In the genomic region with DNA sequence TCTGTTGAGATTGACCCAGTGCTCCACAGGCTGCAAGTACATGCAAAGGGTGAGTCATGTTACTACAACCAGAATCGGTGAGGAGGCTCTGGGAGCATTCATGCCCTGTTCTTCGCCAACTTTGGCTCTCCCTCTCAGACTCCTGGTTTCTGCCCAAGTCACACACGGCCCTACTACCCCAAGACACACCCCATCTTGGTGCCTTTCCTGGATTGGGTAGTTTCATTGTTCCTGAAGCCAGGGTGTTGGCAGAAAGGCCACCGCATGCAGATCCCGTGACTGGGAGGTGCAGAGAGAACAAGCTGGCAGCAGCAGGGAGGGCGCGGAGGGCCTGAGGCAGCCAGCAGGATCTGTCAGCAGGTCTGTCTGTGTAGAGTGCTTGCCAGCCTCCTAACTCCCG, we compare ENCODE assay signal across 9 mouse cellular contexts.
DNase-seq lines count a peak whose midpoint lies in the region; ATAC-seq and TF ChIP-seq lines count a peak whose summit lies in the region.
"Had no signal": no experiment of that assay in that cellular context is flagged by ENCODE, and none has a peak within 500 bp of the region (broad histone marks: within the 10 kb centered on the region; RNA-seq: fewer than 3 reads in every experiment).

No protein-coding gene starts in this region.

- H3K4me3 ChIP-seq in heart, adult 2 months: no peak overlapping the region
- H3K4me3 ChIP-seq in lung, adult 2 months (replicated peaks; ENCODE audit: extremely low read depth, low read depth, low read length): no peak overlapping the region
- no peak overlapping the region for H3K4me3 ChIP-seq in midbrain, embryonic 10.5 days
- H3K4me3 ChIP-seq: liver, embryonic 15.5 days had no signal

- peaks cover 5% of the 10 kb centered on the region; the same call in 1 of the 2 replicates for H3K36me3 ChIP-seq in heart, adult 2 months (ENCODE audit: control insufficient read depth, insufficient read depth, low read length)
- H3K36me3 ChIP-seq in midbrain, embryonic 10.5 days: peaks cover 22% of the 10 kb centered on the region; the same call in 1 of the 2 replicates
- H3K36me3 ChIP-seq: liver, embryonic 15.5 days had no signal

- H3K27me3 ChIP-seq in heart, adult 2 months (ENCODE audit: control insufficient read depth, insufficient read depth, low read length): no peaks in the 10 kb centered on the region
- H3K27me3 ChIP-seq in midbrain, embryonic 10.5 days (ENCODE audit: low read depth, poor library complexity, severe bottlenecking): no peaks in the 10 kb centered on the region
- H3K27me3 ChIP-seq: liver, embryonic 15.5 days had no signal

- H3K9ac ChIP-seq in heart, adult 2 months (ENCODE audit: low read depth, low read length): no peak overlapping the region
- H3K9ac ChIP-seq: liver, embryonic 15.5 days had no signal

- H3K9me3 ChIP-seq in midbrain, embryonic 10.5 days (replicated peaks): peaks cover 5% of the 10 kb centered on the region; the same call in 1 of the 2 replicates
- H3K9me3 ChIP-seq: liver, embryonic 15.5 days had no signal

- TF ChIP-seq EP300 in heart, adult 2 months (IDR thresholded peaks at IDR 0.05; ENCODE audit: insufficient read depth, low read depth, low read length): peak; percentile 75

- 0 out of 2 replicates have a peak, but pooled peaks cover 2% of the 10 kb centered on the region for H3K79me2 ChIP-seq in heart, adult 2 months (replicated peaks; ENCODE audit: control insufficient read depth, insufficient read depth, low read length)

- 50% methylated on average over 8 of the region's 8 CpGs for WGBS in heart, adult 2 months
- 19% methylated on average over 8 of the region's 8 CpGs for WGBS in lung, adult 2 months
- 92% methylated on average over 8 of the region's 8 CpGs for WGBS in midbrain, embryonic 10.5 days

- intact Hi-C loops in heart, adult 2 months (cut with DNase I): loop anchor here (2.0 kb wide), 1 partner anchor 61 kb away; the partner anchor contains the start of gene Sh3bp4

- peak overlapping the region; percentile 58 for H3K27ac ChIP-seq in heart, adult 2 months
- H3K27ac ChIP-seq in midbrain, embryonic 10.5 days (replicated peaks): no peak overlapping the region
- H3K27ac ChIP-seq: liver, embryonic 15.5 days had no signal

- H3K4me1 ChIP-seq in heart, adult 2 months (ENCODE audit: control insufficient read depth, insufficient read depth, low read length): peaks cover 46% of the 10 kb centered on the region
- H3K4me1 ChIP-seq in lung, adult 2 months (ENCODE audit: control insufficient read depth, insufficient read depth, low read length): peaks cover 30% of the 10 kb centered on the region
- peaks cover 10% of the 10 kb centered on the region; the same call in 1 of the 2 replicates for H3K4me1 ChIP-seq in midbrain, embryonic 10.5 days
- H3K4me1 ChIP-seq: liver, embryonic 15.5 days had no signal

- no peak for TF ChIP-seq CTCF in heart, adult 2 months (IDR thresholded peaks at IDR 0.05)
- no peak for TF ChIP-seq CTCF in lung, adult 2 months (IDR thresholded peaks at IDR 0.05; ENCODE audit: insufficient read depth, low read length)

- no peak for TF ChIP-seq POLR2A in heart, adult 2 months (IDR thresholded peaks at IDR 0.05; ENCODE audit: insufficient read depth, low read depth, low read length)
- TF ChIP-seq POLR2A in lung, adult 2 months (IDR thresholded peaks at IDR 0.05; ENCODE audit: borderline replicate concordance, extremely low read depth, low read depth, low read length): no peak

- DNase-seq in adrenal gland, adult 2 months: peak; percentile 63
- no peak for DNase-seq in adrenal gland, adult 8-10 months
- DNase-seq in layer of hippocampus, postnatal 10 days (ENCODE audit: low spot score in 2 of 2): peak; percentile 36 to 42
- no peak for DNase-seq in layer of hippocampus, adult 11-12 months (ENCODE audit: low spot score)
- peak; percentile 70 to 86 for DNase-seq in heart, adult 2 months
- DNase-seq in lung, adult 2 months: peak; percentile 52
- DNase-seq in midbrain, embryonic 10.5 days (ENCODE audit: low spot score): no peak

- no peak for ATAC-seq in megakaryocyte-erythroid progenitor cell, adult 5-6 weeks (replicated peaks; ENCODE audit: low FRiP score, low TSS enrichment, poor library complexity, severe bottlenecking)

Comparison
In these comparisons a context has a peak if more than half of its experiments do, and no peak if none do; other contexts are left out.
1. DNase-seq: peak in adrenal gland, adult 2 months (single experiment), layer of hippocampus, postnatal 10 days (2 of 2), heart, adult 2 months (2 of 2) and lung, adult 2 months (single experiment); none in adrenal gland, adult 8-10 months (single experiment), layer of hippocampus, adult 11-12 months (single experiment) and midbrain, embryonic 10.5 days (single experiment).